Mouse (Mus musculus): ENCODE data around the gene Suco. TPM values are rescaled to one million over a fixed set of nuclear protein-coding genes. Genes with fewer than 3 reads are reported as not detected.

Suco gene
- polyA plus RNA-seq, 1 experiment from 2014 or later, result 23.5 TPM

DNA sequence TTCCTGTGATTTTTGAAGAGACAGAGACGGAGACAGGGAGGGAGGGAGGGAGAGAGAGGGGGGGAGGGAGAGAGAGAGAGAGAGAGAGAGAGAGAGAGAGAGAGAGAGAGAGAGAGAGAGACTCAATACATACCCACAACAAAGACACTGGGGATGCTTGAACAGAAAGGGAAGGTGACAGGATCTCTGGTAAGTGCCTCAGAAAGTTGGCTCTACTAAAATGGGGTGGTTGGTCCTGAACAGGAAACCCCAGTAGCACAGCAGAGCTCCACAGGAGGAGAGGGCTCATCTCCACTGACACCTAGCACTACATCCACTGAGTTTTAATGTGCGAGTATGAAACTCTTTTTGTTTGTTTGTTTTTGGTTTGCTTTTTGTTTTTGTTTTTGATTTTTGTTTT, 75.2 kb downstream of the Suco start:
- no peaks in the 10 kb centered on the region for H3K36me3 ChIP-seq
- ATAC-seq, result no peak
- no peak overlapping the region for H3K4me2 ChIP-seq (replicated peaks)
- no peaks in the 10 kb centered on the region for H3K9me3 ChIP-seq
- no peaks in the 10 kb centered on the region for H3K4me1 ChIP-seq (replicated peaks)
- no peak overlapping the region for H3K4me3 ChIP-seq (replicated peaks)
- no peaks in the 10 kb centered on the region for H3K27me3 ChIP-seq
- no peak overlapping the region for H3K9ac ChIP-seq (replicated peaks)
- WGBS, result 81% methylated on average over 2 of the region's 2 CpGs
- no peak overlapping the region for H3K27ac ChIP-seq

- no peak overlapping the region for H3K27ac ChIP-seq
- no peaks in the 10 kb centered on the region for H3K36me3 ChIP-seq
- no peak overlapping the region for H3K4me3 ChIP-seq (replicated peaks)
- H3K4me2 ChIP-seq (replicated peaks), result no peak overlapping the region
- no peaks in the 10 kb centered on the region for H3K9me3 ChIP-seq
- no peak for ATAC-seq
- H3K27me3 ChIP-seq, result no peaks in the 10 kb centered on the region
- H3K9ac ChIP-seq (replicated peaks), result no peak overlapping the region
- H3K4me1 ChIP-seq (replicated peaks), result no peaks in the 10 kb centered on the region
Observed at GRCm38 (mm10) chr1:161800256-161800655, 76.2 kb downstream of the Suco start.

GRCm38 (mm10) chr1:161799791-161800190, 76.7 kb downstream of the Suco start:
- Histone ChIP-seq H3K4me1 (replicated peaks) (no peaks in the 10 kb centered on the region), H3K27me3 (no peaks in the 10 kb centered on the region), H3K9me3 (no peaks in the 10 kb centered on the region), H3K9ac (replicated peaks) (no peak overlapping the region), H3K4me2 (replicated peaks) (no peak overlapping the region), H3K4me3 (replicated peaks) (no peak overlapping the region), H3K36me3 (no peaks in the 10 kb centered on the region), H3K27ac (no peak overlapping the region)
- ATAC-seq, result no peak

GRCm38 (mm10) chr1:161798866-161799265, 77.6 kb downstream of the Suco start:
- ATAC-seq, result no peak
- Histone ChIP-seq H3K4me3 (replicated peaks) (no peak overlapping the region), H3K4me2 (replicated peaks) (no peak overlapping the region), H3K27ac (no peak overlapping the region), H3K27me3 (no peaks in the 10 kb centered on the region), H3K9me3 (no peaks in the 10 kb centered on the region), H3K36me3 (no peaks in the 10 kb centered on the region), H3K9ac (replicated peaks) (no peak overlapping the region), H3K4me1 (replicated peaks) (no peaks in the 10 kb centered on the region)
- 92% methylated on average over 3 of the region's 3 CpGs for WGBS

GRCm38 (mm10) chr1:161794447-161795211, 81.9 kb downstream of the Suco start:
- Histone ChIP-seq H3K4me2 (replicated peaks) (no peak overlapping the region), H3K36me3 (no peaks in the 10 kb centered on the region), H3K27ac (no peak overlapping the region), H3K27me3 (no peaks in the 10 kb centered on the region), H3K9ac (replicated peaks) (no peak overlapping the region), H3K4me3 (replicated peaks) (no peak overlapping the region), H3K9me3 (no peaks in the 10 kb centered on the region), H3K4me1 (replicated peaks) (no peaks in the 10 kb centered on the region)
- no peak for ATAC-seq
- WGBS, result 89% methylated on average over 10 of the region's 10 CpGs

GRCm38 (mm10) chr1:161793321-161793720, 83.2 kb downstream of the Suco start:
- Histone ChIP-seq H3K36me3 (no peaks in the 10 kb centered on the region), H3K9me3 (no peaks in the 10 kb centered on the region), H3K4me3 (replicated peaks) (no peak overlapping the region), H3K4me2 (replicated peaks) (no peak overlapping the region), H3K9ac (replicated peaks) (no peak overlapping the region), H3K27ac (no peak overlapping the region), H3K27me3 (no peaks in the 10 kb centered on the region), H3K4me1 (replicated peaks) (no peaks in the 10 kb centered on the region)
- WGBS, result 83% methylated on average over 3 of the region's 3 CpGs
- no peak for ATAC-seq

DNA sequence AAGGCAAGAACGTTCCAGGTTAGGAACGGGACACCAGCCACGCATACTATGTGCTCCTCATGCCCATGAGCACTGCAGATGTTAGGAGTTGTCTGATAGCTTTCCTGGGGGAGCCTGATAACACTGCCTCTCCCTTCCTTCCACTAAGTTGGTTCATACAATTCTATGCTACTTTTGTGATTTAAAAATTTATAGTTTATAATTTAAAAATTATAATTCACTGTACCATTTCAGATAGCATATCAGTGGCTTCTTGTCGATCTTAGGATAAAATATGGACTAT, 83.9 kb downstream of the Suco start:
- H3K4me2 ChIP-seq (replicated peaks), result no peak overlapping the region
- H3K36me3 ChIP-seq, result no peaks in the 10 kb centered on the region
- H3K27me3 ChIP-seq, result no peaks in the 10 kb centered on the region
- no peak for ATAC-seq
- no peak overlapping the region for H3K4me3 ChIP-seq (replicated peaks)
- H3K27ac ChIP-seq, result no peak overlapping the region
- no peaks in the 10 kb centered on the region for H3K9me3 ChIP-seq
- WGBS, result 94% methylated on average over 4 of the region's 4 CpGs
- H3K9ac ChIP-seq (replicated peaks), result no peak overlapping the region
- no peaks in the 10 kb centered on the region for H3K4me1 ChIP-seq (replicated peaks)

- 91% methylated on average over 8 of the region's 8 CpGs for WGBS
- no peak overlapping the region for H3K9ac ChIP-seq (replicated peaks)
- ATAC-seq, result no peak
- H3K36me3 ChIP-seq, result no peaks in the 10 kb centered on the region
- H3K27me3 ChIP-seq, result no peaks in the 10 kb centered on the region
- H3K27ac ChIP-seq, result no peak overlapping the region
- H3K9me3 ChIP-seq, result no peaks in the 10 kb centered on the region
- H3K4me1 ChIP-seq (replicated peaks), result no peaks in the 10 kb centered on the region
- no peak overlapping the region for H3K4me2 ChIP-seq (replicated peaks)
- no peak overlapping the region for H3K4me3 ChIP-seq (replicated peaks)
Observed at GRCm38 (mm10) chr1:161791854-161792686, 84.4 kb downstream of the Suco start.

GRCm38 (mm10) chr1:161788339-161788738, 88.1 kb downstream of the Suco start, which contains the start of gene Fasl:
Gene Fasl, minus strand, starts transcription at chr1:161788495.
- Histone ChIP-seq H3K36me3 (no peaks in the 10 kb centered on the region), H3K4me3 (replicated peaks) (no peak within 1 kb of the TSS), H3K4me1 (replicated peaks) (no peaks in the 10 kb centered on the region), H3K9me3 (no peaks in the 10 kb centered on the region), H3K4me2 (replicated peaks) (no peak within 1 kb of the TSS), H3K9ac (replicated peaks) (no peak within 1 kb of the TSS), H3K27ac (no peak within 1 kb of the TSS), H3K27me3 (no peaks in the 10 kb centered on the region)
- WGBS, result 90% methylated on average over 9 of the region's 9 CpGs
- no peak for ATAC-seq

- ATAC-seq, result no peak
- H3K9ac ChIP-seq (replicated peaks), result no peak overlapping the region
- H3K9me3 ChIP-seq, result no peaks in the 10 kb centered on the region
- H3K4me2 ChIP-seq (replicated peaks), result no peak overlapping the region
- 81% methylated on average over 2 of the region's 2 CpGs for WGBS
- H3K36me3 ChIP-seq, result no peaks in the 10 kb centered on the region
- H3K4me3 ChIP-seq (replicated peaks), result no peak overlapping the region
- no peaks in the 10 kb centered on the region for H3K4me1 ChIP-seq (replicated peaks)
- H3K27me3 ChIP-seq, result no peaks in the 10 kb centered on the region
- no peak overlapping the region for H3K27ac ChIP-seq
Observed at GRCm38 (mm10) chr1:161782725-161783124, 93.8 kb downstream of the Suco start.

- no peak for ATAC-seq
- Histone ChIP-seq H3K4me2 (replicated peaks) (no peak overlapping the region), H3K4me1 (replicated peaks) (no peaks in the 10 kb centered on the region), H3K27me3 (no peaks in the 10 kb centered on the region), H3K9me3 (no peaks in the 10 kb centered on the region), H3K36me3 (no peaks in the 10 kb centered on the region), H3K4me3 (replicated peaks) (no peak overlapping the region), H3K9ac (replicated peaks) (no peak overlapping the region), H3K27ac (no peak overlapping the region)
- WGBS, result 89% methylated on average over 5 of the region's 5 CpGs
Observed at GRCm38 (mm10) chr1:161781594-161781993, 94.9 kb downstream of the Suco start.

GRCm38 (mm10) chr1:161779057-161779456, 97.4 kb downstream of the Suco start:
- Histone ChIP-seq H3K27me3 (no peaks in the 10 kb centered on the region), H3K4me3 (replicated peaks) (no peak overlapping the region), H3K4me1 (replicated peaks) (no peaks in the 10 kb centered on the region), H3K4me2 (replicated peaks) (no peak overlapping the region), H3K27ac (no peak overlapping the region), H3K9me3 (no peaks in the 10 kb centered on the region), H3K9ac (replicated peaks) (no peak overlapping the region), H3K36me3 (no peaks in the 10 kb centered on the region)
- ATAC-seq, result no peak
